Mouse (Mus musculus): ENCODE results near the gene Camk1d.

DNA sequence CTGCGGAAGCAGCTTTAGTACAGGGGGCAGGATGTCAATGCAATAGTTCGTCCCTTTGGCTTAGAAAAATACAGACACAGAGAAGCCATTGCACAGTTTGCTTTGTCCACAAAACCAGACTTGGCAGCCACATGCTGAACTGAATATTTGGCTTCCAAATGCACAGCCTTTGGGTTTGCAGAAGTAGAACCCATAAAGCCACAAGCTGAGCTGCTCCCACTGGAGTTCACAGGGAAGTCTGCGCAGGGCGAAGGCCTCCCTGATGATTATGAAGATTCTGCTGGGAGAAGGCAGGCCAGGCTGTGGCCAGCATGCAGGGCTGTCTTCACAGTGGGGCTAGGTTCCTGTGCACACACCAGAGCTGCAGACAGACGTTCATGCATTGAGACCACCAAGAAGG is 419.9 kb downstream of the Camk1d start:
- TF ChIP-seq CTCF (IDR thresholded peaks at IDR 0.05; ENCODE audit: control insufficient read depth, insufficient read depth, low read length): no peak
- no peak for TF ChIP-seq POLR2A (IDR thresholded peaks at IDR 0.05; ENCODE audit: borderline replicate concordance, control insufficient read depth, low read depth, low read length)

Data from bone marrow, adult 2 months (tissue).